Mouse (Mus musculus) kidney, postnatal 14 days (tissue): Measurements from ENCODE around the gene Ncoa3.

Experiments used
- DNase-seq: peaks from one replicate; pipeline ENCODE4 v3.0.0; 2022; ENCODE audit warnings: mixed read lengths

Ncoa3 gene

DNA sequence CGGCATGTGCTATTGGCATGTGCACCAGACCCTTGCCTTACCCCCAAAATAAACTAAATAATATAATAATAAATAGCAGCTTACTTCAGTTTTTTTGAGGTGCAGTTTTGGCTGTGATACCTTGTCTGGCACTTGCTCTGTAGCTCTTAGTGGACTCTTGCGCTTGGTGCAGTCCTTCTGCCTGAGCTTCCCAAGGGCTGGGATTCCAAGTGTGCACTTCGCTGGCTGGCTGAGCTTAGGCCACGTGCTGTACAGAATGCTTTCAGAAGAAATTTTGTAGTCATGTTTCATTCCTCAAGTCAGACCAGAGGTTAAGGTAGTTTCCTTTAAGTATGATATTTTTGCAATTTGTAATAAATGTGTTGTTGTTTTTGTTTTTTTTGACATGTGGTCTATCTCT is 47.2 kb downstream of the Ncoa3 start:
- DNase-seq = no peak

- DNase-seq = no peak
Observed at GRCm38 (mm10) chr2:166042542-166042941, 50.1 kb downstream of the Ncoa3 start.

DNA sequence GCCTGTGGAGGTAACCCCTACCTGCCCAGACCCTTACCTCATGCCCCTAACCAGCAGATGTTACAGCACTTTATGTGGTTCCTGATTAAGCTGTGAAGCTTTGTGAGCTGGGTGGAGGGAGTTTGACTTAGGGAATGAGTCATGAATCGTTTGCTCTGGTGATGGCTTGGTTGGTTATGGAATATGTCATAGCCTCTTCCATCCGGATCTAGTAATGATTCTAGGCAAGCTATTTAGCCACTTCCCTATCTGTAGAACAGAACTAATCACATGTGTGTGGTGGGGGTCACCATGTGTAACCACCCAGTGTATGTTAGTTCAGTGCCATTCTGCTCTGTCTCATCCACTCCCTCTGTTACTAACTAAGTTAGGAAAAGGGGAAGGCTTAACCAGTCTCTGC is 52.6 kb downstream of the Ncoa3 start:
- DNase-seq = no peak

DNA sequence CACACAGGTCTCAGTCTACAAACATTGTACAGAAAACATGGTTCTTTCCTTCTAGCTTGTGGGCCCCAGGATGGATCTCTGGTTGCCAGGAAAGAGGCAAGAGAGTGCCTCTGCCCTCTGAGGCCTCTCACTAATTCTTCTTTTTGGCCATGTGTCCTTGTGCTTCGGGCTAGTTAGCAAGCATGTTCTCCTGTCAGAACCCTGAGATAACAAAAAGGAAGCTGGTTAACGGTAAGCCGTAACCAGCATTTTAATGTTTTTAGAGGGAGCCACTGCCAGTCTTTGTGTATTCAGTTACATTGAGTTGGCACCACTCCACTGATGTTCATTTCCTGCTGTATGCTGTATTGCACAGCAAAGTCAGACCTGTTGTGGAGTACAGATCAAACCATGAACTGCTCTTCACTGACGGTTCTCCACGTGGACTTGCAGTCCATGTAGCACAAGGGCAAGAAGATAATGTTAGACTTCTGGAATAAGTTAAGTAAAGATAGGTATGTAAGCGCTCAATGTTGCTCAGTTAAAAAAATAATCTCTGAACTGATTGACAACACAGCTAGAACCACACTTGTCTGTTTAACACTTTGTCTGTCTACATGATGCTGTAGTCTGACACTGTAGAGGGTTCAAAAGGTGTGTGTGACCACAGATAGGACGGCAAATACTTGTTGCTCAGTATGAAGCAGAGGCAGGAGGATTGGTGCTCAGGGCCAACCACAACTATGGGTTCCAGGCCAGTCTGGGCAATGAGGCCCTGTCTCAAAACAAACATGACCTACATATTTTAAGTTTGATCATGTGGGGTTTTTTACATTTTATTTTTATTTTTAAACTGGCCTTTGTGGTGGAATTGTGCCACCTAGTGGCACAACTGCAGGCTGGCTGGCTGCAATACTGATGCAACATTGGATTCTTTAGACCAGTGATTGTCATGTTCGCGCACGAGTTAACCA is 53.4 kb downstream of the Ncoa3 start:
- peak; percentile 56 for DNase-seq

DNA sequence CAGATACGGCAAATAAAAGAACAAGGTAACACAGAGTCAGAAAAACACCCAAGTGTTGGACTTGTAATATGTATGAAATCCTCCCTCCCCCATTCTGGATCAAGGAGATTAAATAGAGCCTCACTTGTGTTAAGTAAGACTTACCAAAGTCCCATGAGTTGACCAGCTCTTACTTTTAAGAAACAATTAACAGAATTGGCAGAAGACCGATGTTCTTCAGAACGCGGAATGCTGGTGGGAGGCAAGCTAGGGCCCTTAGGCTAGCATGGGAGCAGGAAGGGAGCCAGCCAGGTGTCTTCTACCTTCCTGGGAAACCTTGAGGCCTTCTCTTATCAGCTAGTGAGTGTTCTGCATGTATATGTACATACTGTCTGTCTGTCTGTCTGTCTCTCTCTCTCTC is 55.5 kb downstream of the Ncoa3 start:
- no peak for DNase-seq

GRCm38 (mm10) chr2:166048852-166049251 is 56.4 kb downstream of the Ncoa3 start:
- DNase-seq = no peak

- no peak for DNase-seq
Observed at GRCm38 (mm10) chr2:166051421-166051820, 59.0 kb downstream of the Ncoa3 start.

DNA sequence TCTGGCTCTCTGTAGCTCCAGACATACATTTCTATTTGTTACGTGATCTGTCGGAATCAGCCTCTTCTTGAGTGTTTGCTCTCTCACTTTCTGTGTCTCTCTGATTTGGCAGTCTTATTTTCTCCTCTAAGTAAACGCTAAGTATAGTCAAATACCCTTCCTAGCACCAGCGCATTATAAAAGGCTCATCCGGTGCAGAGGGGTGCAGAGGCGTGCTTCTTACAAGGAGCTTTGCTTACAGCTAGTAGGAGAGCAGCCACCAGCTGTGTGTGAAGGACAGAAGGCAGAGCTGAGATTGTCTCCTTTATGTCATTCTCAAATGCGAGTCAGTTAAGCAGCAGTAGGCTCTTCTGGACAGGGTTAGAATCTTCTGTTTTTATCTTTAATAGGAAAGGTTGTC is 59.5 kb downstream of the Ncoa3 start:
- DNase-seq = no peak

DNA sequence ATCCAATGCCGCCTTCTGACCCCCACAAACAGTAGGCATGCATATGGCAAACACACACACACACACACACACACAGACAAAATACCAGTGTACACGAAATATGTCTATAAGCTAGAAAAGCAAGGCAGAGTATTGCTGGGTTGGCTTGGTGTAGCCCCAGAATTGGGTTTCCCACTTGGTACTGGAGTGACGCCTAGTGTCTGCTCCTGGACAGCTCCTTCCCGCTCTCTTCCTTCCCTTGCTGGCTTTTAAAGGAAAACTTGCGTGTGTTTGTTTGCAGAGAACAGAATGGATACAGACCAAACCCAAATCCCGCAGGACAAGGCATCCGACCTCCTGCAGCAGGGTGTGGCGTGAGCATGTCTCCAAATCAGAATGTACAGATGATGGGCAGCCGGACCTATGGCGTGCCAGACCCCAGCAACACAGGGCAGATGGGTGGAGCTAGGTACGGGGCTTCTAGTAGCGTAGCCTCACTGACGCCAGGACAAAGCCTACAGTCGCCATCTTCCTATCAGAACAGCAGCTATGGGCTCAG is 61.6 kb downstream of the Ncoa3 start:
- DNase-seq = no peak

DNA sequence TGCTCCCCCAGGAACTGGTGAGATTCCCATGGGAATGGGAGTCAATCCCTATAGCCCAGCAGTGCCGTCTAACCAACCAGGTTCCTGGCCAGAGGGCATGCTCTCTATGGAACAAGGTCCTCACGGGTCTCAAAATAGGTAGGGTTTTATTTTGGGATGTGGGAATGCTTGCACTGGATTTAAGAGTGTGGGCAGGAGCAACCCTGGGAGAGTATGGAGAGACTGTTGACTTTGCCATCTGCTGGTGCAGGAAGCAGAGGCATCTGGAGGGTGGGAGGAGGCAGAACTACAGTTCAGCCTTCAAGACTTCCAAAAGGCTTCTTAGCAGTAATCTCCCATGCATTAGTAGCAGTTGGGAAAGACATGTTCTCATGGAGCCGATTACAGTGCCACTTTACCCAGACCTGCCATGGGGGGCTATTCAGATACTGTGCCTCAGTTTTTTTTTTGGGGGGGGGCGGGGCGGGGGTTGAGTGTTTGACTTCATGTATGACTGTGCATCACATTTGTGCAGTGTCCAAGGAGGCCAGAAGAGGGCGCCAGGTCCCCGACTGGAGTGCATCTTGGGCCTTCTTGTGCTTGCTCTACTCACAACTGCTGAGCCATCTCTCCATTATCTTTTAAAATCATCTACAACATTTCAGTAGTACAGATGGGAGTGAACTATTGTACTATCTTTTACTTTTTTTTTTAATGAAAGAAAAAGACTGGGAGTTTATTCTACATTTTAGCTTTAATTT is 67.4 kb downstream of the Ncoa3 start:
- peak; percentile 68 for DNase-seq

- no peak for DNase-seq
Observed at GRCm38 (mm10) chr2:166062008-166062407, 69.6 kb downstream of the Ncoa3 start.

- no peak for DNase-seq
Observed at GRCm38 (mm10) chr2:166062431-166062830, 70.0 kb downstream of the Ncoa3 start.

GRCm38 (mm10) chr2:166066434-166066833 is 74.0 kb downstream of the Ncoa3 start:
- DNase-seq = no peak

- DNase-seq = no peak
Observed at GRCm38 (mm10) chr2:166068261-166068660, 75.8 kb downstream of the Ncoa3 start.

- DNase-seq = no peak
Observed at GRCm38 (mm10) chr2:166069164-166069563, 76.7 kb downstream of the Ncoa3 start.

DNA sequence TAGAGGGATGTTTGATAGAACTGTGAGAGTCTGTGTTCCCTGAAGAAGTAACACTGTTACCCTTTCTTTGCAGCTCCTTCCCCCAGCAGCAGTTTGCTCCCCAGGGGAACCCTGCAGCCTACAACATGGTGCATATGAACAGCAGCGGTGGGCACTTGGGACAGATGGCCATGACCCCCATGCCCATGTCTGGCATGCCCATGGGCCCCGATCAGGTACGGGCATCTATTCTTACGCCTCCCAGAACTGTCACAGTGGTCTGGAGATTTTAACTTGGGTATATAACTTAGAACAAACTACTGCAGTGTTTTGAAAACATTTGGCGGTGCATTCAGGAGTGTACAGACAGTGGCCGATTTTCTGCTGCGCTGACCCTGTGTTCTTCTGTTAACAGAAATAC is 77.3 kb downstream of the Ncoa3 start:
- DNase-seq = no peak

- DNase-seq = no peak
Observed at GRCm38 (mm10) chr2:166071481-166071880, 79.0 kb downstream of the Ncoa3 start.

DNA sequence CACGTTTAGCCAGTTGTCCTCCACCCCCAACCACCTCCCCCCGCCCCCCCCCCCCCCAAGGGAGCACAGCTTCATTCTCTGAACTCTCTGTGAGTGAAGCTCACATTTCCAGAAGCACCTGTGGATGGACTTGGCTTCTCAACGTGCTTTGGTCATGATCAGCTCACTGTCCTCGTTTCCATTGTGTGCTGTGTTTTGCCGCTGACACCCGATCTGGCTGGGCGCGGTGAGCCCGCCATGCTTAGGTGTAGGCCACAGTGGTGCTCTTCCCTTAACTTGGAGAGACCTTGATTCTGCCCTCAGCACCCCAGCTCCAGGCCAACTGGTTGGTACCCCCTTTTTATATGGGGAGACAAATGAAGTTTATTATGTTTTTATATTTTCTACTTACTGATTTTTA is 79.5 kb downstream of the Ncoa3 start:
- DNase-seq = no peak

- DNase-seq = no peak
Observed at GRCm38 (mm10) chr2:166073082-166073481, 80.6 kb downstream of the Ncoa3 start.

DNA sequence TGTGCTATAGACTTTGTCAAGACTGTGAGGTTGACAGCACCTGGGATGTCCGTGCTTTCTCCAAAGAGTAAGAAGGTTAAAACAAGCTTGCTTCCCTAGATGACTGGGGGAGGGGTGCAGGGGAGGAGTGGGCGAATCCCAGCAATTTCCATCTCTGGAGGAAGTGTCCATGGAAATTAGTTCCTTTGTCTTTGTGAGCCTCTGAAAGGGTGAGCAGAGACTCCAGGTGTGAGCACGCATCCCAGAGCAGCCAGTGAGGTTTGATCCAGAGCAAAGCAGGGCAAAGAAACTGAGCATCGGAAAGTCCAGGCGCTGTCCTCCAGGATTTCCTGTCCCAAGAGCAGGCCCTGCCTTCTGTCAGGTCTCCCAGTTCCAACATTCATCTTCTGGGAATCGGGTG is 81.9 kb downstream of the Ncoa3 start:
- DNase-seq = no peak

DNA sequence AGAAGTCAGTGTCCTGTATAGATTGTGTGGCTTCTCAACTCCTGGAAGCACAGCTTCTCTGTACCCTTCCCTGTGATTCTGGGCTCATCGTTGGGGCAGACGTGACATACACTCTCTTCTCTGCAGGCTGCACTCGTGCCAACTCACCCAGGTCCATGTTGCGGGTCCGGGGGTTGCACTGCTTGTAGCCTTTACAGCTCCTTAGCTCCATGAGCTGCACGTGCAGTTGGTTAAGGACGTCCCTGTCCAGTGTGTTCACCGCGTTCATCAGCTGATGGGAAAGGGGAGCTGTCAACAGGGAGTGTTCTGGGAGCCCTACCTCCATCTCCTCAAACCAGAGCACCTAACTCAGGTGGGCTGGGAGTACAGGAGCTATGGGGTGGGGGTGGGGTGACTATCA is 84.9 kb downstream of the Ncoa3 start:
- DNase-seq = no peak

DNA sequence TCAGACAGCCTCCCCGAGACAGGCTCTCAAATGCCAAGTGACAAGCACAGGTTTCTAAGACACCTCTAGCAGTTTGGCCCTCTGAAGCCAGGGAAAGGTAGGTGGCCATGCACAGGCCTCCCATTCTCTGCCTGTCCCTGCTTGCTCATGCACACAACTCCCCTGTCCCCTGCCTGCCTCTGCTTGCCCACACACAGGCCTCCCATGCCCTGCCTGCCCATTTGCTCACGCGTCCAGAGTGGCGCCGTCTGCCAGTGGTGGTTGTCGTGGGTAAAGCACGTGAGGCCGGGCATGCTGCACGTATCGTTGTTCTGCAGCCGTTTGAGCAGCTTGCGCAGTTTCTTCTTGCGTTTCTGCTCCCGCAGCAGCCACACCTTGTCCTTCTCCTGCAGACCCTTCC is 86.8 kb downstream of the Ncoa3 start:
- no peak for DNase-seq

GRCm38 (mm10) chr2:166079961-166080885 is 87.8 kb downstream of the Ncoa3 start:
- peak; percentile 76 for DNase-seq
